Mouse (Mus musculus) midbrain, embryonic 14.5 days (tissue): Measurements from ENCODE around the gene Lmtk3. TPM values are rescaled to one million over a fixed set of nuclear protein-coding genes. Genes with fewer than 3 reads are reported as not detected.

Source experiments
- ATAC-seq: fragments of 200-750 bp; cut with Nextera tagmentation; 2 replicates; pipeline ENCODE4 v1.8.0; 2017; ENCODE audit warnings: moderate number of reproducible peaks, moderate library complexity; ENCODE audit not compliant: low FRiP score, low TSS enrichment
- DNase-seq: peaks from one replicate; pipeline ENCODE4 v3.0.0-alpha.2; 2015
- H3K27ac ChIP-seq: fragments of 300-500 bp; sonication (generic); replicated peaks from 2 replicates; pipeline ENCODE4 v1.5.1; 2014; ENCODE audit warnings: mild to moderate bottlenecking, low read depth, low read length, moderate library complexity
- H3K27me3 ChIP-seq: fragments of 300-500 bp; sonication (generic); 2 replicates; pipeline ENCODE4 v1.6.1; 2014; ENCODE audit warnings: low read length, control low read depth, mixed read lengths; ENCODE audit not compliant: control insufficient read depth, insufficient read depth
- H3K36me3 ChIP-seq: fragments of 300-500 bp; sonication (generic); 2 replicates; pipeline ENCODE4 v1.6.1; 2014; ENCODE audit warnings: low read length, control low read depth; ENCODE audit not compliant: control insufficient read depth, insufficient read depth
- H3K4me1 ChIP-seq: fragments of 300-500 bp; sonication (generic); 2 replicates; pipeline ENCODE4 v1.6.1; 2014; ENCODE audit warnings: mild to moderate bottlenecking, antibody characterized with exemption, low read length, control low read depth; ENCODE audit not compliant: control insufficient read depth, insufficient read depth
- H3K4me2 ChIP-seq: fragments of 300-500 bp; sonication (generic); 2 replicates; pipeline ENCODE4 v1.6.1; 2014; ENCODE audit warnings: mild to moderate bottlenecking, low read length, moderate library complexity
- H3K4me3 ChIP-seq: fragments of 300-500 bp; sonication (generic); replicated peaks from 2 replicates; pipeline ENCODE4 v1.5.1; 2014; ENCODE audit warnings: low read depth, low read length
- H3K9ac ChIP-seq: fragments of 300-500 bp; sonication (generic); replicated peaks from 2 replicates; pipeline ENCODE4 v1.6.1; 2014; ENCODE audit warnings: mild to moderate bottlenecking, low read length, moderate library complexity
- H3K9me3 ChIP-seq: fragments of 300-500 bp; sonication (generic); 2 replicates; pipeline ENCODE4 v1.6.1; 2016; ENCODE audit warnings: low read length, control low read depth, mixed read lengths; ENCODE audit not compliant: control insufficient read depth
- WGBS: fragments of 180-500 bp; shearing (Covaris S2); extraction: QIAGEN DNeasy Blood & Tissue Kit; methylation state at CpG from one replicate; pipeline ENCODE4 v1.1.7; 2014; 5-methylcytosine and 5-hydroxymethylcytosine counted together
- polyA plus RNA-seq: library from polyadenylated mRNA; unstranded; fragments of >200 nt; fragmentation: Nextera tagmentation; extraction: Ambion mirVana; gene quantifications from 2 replicates; pipeline ENCODE4 v1.2.1, GENCODE M21; 2014

Gene Lmtk3
- polyA plus RNA-seq, 1 experiment from 2014 or later: 25.2 TPM

- H3K36me3 ChIP-seq: peaks cover 49% of the 10 kb centered on the region
- H3K9ac ChIP-seq: peak overlapping the region; percentile 88
- ATAC-seq (no peak), DNase-seq (peak; percentile 77)
- 12% methylated on average over 17 of the region's 17 CpGs for WGBS
- H3K4me1 ChIP-seq: peaks cover 20% of the 10 kb centered on the region
- peak overlapping the region; percentile 90 for H3K4me2 ChIP-seq
- no peaks in the 10 kb centered on the region for H3K27me3 ChIP-seq
- peak overlapping the region; percentile 99 for H3K27ac ChIP-seq
- H3K4me3 ChIP-seq: peak overlapping the region; percentile 83
- H3K9me3 ChIP-seq: no peaks in the 10 kb centered on the region
Measured at GRCm38 (mm10) chr7:45786661-45787413, 3.3 kb downstream of the Lmtk3 start.

DNA sequence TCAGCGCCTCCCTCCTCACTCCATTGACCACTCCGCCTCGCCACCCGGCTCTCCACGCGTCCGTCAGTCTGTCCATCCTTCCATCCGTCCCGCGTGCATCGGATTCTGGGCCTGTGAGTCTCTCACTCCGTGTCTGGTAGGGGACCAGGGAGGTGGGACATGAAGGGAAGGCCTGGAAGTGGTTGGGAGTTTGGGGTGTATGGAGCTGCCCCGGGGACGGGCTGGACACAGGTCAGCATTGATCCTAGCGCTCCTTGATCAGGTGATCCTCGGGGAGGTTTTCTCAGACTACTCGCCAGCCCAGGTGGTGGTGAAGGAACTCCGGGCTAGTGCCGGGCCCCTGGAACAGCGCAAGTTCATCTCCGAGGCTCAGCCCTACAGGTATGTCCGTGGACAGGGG, 4.1 kb downstream of the Lmtk3 start:
- no peak for DNase-seq
- Histone ChIP-seq H3K27me3 (no peaks in the 10 kb centered on the region), H3K9me3 (no peaks in the 10 kb centered on the region), H3K4me3 (no peak overlapping the region), H3K4me2 (peak overlapping the region; percentile 90), H3K9ac (no peak overlapping the region), H3K4me1 (peaks cover 20% of the 10 kb centered on the region), H3K36me3 (peaks cover 57% of the 10 kb centered on the region), H3K27ac (no peak overlapping the region)
- ATAC-seq: no peak
- WGBS: 88% methylated on average over 22 of the region's 22 CpGs

- peaks cover 15% of the 10 kb centered on the region for H3K4me1 ChIP-seq
- 88% methylated on average over 6 of the region's 6 CpGs for WGBS
- no peaks in the 10 kb centered on the region for H3K27me3 ChIP-seq
- DNase-seq: no peak
- no peak overlapping the region for H3K27ac ChIP-seq
- H3K36me3 ChIP-seq: peaks cover 87% of the 10 kb centered on the region
- no peak overlapping the region for H3K4me2 ChIP-seq
- H3K4me3 ChIP-seq: no peak overlapping the region
- no peak for ATAC-seq
- no peak overlapping the region for H3K9ac ChIP-seq
- no peaks in the 10 kb centered on the region for H3K9me3 ChIP-seq
Measured at GRCm38 (mm10) chr7:45790721-45791120, 7.2 kb downstream of the Lmtk3 start.

DNA sequence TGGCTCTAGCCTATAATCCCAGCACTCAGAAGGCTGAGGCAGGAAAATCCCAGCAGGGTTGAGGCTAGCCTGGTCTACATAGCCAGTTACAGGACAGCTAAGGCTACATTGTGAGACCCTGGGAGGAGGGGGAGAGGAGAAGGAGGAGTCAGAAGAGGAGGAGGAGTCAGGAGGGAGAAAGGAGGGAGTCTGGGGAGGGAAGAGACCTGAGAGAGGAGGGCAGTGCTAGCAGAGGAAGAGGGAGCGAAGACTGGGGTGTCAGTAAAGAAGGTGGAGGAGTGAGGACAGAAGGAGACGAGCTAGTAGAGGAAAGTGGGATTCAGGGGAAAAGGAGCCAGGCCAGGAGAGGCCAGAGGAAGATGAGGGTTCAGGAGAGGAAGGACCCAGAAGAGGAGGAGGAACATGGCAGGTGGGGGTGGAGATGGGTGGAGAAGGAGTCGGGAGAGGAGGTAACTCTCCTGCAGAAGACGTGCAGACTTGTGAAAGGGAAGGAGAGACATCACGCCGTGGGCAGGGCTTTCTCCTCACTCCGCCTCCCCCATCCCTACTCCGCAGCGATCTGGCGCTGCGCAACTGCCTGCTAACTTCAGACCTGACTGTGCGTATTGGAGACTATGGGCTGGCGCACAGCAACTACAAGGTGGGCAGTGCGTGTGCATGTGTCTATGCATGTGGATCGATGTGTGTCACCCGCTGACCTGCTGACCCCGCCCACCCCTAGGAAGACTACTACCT, 8.4 kb downstream of the Lmtk3 start:
- Histone ChIP-seq H3K27ac (no peak overlapping the region), H3K4me2 (no peak overlapping the region), H3K4me1 (peaks cover 6% of the 10 kb centered on the region), H3K9me3 (no peaks in the 10 kb centered on the region), H3K4me3 (no peak overlapping the region), H3K27me3 (0 out of 2 replicates have a peak, but pooled peaks cover 4% of the 10 kb centered on the region), H3K36me3 (peaks cover 99% of the 10 kb centered on the region), H3K9ac (no peak overlapping the region)
- DNase-seq (no peak), ATAC-seq (no peak)
- 74% methylated on average over 17 of the region's 17 CpGs for WGBS

DNA sequence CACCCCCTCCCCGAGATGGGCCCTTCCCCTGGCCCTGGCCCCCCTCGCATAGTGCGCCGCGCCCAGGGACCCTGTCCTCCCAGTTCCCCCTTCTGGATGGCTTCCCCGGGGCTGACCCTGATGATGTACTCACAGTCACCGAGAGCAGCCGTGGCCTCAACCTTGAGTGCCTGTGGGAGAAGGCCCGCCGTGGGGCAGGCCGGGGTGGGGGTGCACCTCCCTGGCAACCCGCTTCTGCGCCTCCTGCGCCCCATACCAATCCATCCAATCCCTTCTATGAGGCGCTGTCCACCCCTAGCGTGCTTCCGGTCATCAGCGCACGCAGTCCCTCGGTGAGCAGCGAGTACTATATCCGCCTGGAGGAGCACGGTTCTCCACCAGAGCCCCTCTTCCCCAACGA, 9.7 kb downstream of the Lmtk3 start:
- WGBS: 88% methylated on average over 24 of the region's 24 CpGs
- ATAC-seq (no peak), DNase-seq (no peak)
- Histone ChIP-seq H3K9ac (no peak overlapping the region), H3K4me3 (no peak overlapping the region), H3K9me3 (no peaks in the 10 kb centered on the region), H3K27me3 (0 out of 2 replicates have a peak, but pooled peaks cover 4% of the 10 kb centered on the region), H3K36me3 (peaks cover 100% of the 10 kb centered on the region), H3K4me1 (peaks cover 10% of the 10 kb centered on the region), H3K4me2 (no peak overlapping the region), H3K27ac (no peak overlapping the region)

DNA sequence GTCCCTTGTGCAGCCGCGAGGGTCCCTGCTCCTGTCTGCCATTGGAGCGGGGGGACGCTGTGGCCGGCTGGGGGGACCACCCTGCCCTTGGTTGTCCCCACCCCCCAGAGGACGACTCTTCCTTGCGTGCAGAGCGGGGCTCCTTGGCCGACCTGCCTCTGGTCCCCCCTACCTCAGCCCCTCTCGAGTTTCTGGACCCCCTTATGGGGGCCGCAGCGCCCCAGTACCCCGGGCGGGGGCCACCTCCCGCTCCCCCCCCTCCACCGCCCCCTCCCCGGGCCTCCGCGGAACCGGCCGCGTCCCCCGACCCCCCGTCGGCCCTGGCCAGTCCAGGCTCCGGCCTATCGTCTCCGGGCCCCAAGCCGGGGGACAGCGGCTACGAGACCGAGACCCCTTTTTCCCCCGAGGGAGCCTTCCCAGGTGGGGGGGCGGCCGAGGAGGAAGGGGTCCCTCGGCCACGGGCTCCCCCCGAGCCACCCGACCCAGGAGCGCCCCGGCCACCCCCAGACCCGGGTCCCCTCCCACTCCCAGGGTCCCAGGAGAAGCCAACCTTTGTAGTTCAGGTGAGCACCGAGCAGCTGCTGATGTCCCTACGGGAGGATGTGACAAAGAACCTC, 10.5 kb downstream of the Lmtk3 start:
- no peak overlapping the region for H3K4me2 ChIP-seq
- H3K4me3 ChIP-seq: no peak overlapping the region
- H3K9me3 ChIP-seq: no peaks in the 10 kb centered on the region
- no peak overlapping the region for H3K27ac ChIP-seq
- H3K4me1 ChIP-seq: peaks cover 16% of the 10 kb centered on the region
- no peak overlapping the region for H3K9ac ChIP-seq
- WGBS: 88% methylated on average over 31 of the region's 44 CpGs
- peaks cover 97% of the 10 kb centered on the region for H3K36me3 ChIP-seq
- DNase-seq (no peak), ATAC-seq (no peak)
- 0 out of 2 replicates have a peak, but pooled peaks cover 4% of the 10 kb centered on the region for H3K27me3 ChIP-seq

DNA sequence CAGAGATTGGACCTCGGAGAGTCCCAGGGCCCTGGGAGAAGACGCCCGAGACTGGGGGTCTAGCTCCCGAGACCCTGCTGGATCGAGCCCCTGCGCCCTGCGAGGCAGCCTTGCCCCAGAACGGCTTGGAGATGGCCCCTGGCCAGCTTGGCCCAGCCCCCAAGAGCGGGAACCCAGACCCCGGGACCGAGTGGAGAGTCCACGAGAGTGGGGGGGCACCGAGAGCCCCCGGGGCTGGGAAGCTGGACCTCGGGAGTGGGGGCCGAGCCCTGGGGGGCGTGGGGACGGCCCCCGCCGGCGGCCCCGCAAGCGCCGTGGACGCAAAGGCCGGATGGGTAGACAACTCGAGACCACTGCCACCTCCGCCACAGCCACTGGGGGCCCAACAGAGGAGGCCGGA, 11.4 kb downstream of the Lmtk3 start:
- H3K27me3 ChIP-seq: 0 out of 2 replicates have a peak, but pooled peaks cover 4% of the 10 kb centered on the region
- no peak overlapping the region for H3K4me3 ChIP-seq
- H3K4me1 ChIP-seq: peaks cover 16% of the 10 kb centered on the region
- no peak overlapping the region for H3K4me2 ChIP-seq
- no peak overlapping the region for H3K9ac ChIP-seq
- no peak for ATAC-seq
- peaks cover 92% of the 10 kb centered on the region for H3K36me3 ChIP-seq
- no peaks in the 10 kb centered on the region for H3K9me3 ChIP-seq
- H3K27ac ChIP-seq: no peak overlapping the region
- 96% methylated on average over 29 of the region's 29 CpGs for WGBS
- DNase-seq: no peak

DNA sequence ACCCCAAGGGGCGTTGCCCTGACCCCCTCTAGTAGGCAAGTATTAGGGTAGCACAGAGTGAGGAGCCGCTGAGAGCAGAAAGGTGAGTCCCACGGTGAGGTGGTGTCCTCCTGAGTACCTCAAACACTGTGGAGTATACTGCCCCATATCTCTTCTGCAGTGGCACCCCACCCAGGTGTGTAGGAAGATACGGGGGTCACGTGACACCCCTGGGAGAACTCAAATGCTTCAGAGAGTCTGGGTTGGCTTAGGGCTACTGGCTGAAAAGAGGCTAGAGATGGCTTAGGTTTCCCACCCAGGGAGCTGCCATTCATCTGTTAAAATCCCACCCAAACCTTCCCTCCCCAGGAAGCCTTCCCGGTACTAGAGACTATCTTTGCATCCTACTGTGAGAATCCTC, 13.4 kb downstream of the Lmtk3 start:
- no peak overlapping the region; the same call in 1 of the 2 replicates for H3K4me2 ChIP-seq
- H3K4me1 ChIP-seq: peaks cover 16% of the 10 kb centered on the region
- peak overlapping the region; percentile 49 for H3K9ac ChIP-seq
- DNase-seq (no peak), ATAC-seq (no peak)
- WGBS: 31% methylated on average over 6 of the region's 6 CpGs
- H3K4me3 ChIP-seq: no peak overlapping the region
- H3K9me3 ChIP-seq: no peaks in the 10 kb centered on the region
- H3K27ac ChIP-seq: no peak overlapping the region
- H3K36me3 ChIP-seq: peaks cover 91% of the 10 kb centered on the region
- H3K27me3 ChIP-seq: 0 out of 2 replicates have a peak, but pooled peaks cover 4% of the 10 kb centered on the region
